Mouse (Mus musculus) neural tube, embryonic 13.5 days (tissue): ENCODE results near the gene Rps3. TPM values are rescaled to one million over a fixed set of nuclear protein-coding genes. Genes with fewer than 3 reads are reported as not detected.

Experiments
- ATAC-seq: fragments of 200-750 bp; cut with Nextera tagmentation; 2 replicates; pipeline ENCODE4 v1.8.0; 2017; ENCODE audit warnings: low read depth, mild to moderate bottlenecking, moderate TSS enrichment, moderate library complexity
- H3K27ac ChIP-seq: fragments of 300-500 bp; sonication (generic); replicated peaks from 2 replicates; pipeline ENCODE4 v1.5.1; 2015; ENCODE audit warnings: moderate library complexity, mild to moderate bottlenecking, inconsistent platforms
- H3K27me3 ChIP-seq: fragments of 300-500 bp; sonication (generic); 2 replicates; pipeline ENCODE4 v1.6.1; 2015; ENCODE audit warnings: mild to moderate bottlenecking, inconsistent platforms
- H3K36me3 ChIP-seq: fragments of 300-500 bp; sonication (generic); 2 replicates; pipeline ENCODE4 v1.6.1; 2015; ENCODE audit warnings: mild to moderate bottlenecking, inconsistent platforms
- H3K4me1 ChIP-seq: fragments of 300-500 bp; sonication (generic); replicated peaks from 2 replicates; pipeline ENCODE4 v1.6.1; 2015; ENCODE audit warnings: inconsistent platforms
- H3K4me2 ChIP-seq: fragments of 300-500 bp; sonication (generic); 2 replicates; pipeline ENCODE4 v1.6.1; 2015; ENCODE audit warnings: inconsistent platforms, mild to moderate bottlenecking, moderate library complexity
- H3K4me3 ChIP-seq: fragments of 300-500 bp; sonication (generic); 2 replicates; pipeline ENCODE4 v1.5.1; 2015; ENCODE audit warnings: mild to moderate bottlenecking, inconsistent platforms
- H3K9ac ChIP-seq: fragments of 300-500 bp; sonication (generic); 2 replicates; pipeline ENCODE4 v1.6.1; 2015; ENCODE audit warnings: moderate library complexity, mild to moderate bottlenecking, inconsistent platforms
- H3K9me3 ChIP-seq: fragments of 300-500 bp; sonication (generic); 2 replicates; pipeline ENCODE4 v1.6.1; 2016; ENCODE audit warnings: inconsistent platforms
- WGBS: fragments of 180-500 bp; shearing (Covaris S2); methylation state at CpG from one replicate; pipeline ENCODE4 v1.1.7; 2015; 5-methylcytosine and 5-hydroxymethylcytosine counted together
- polyA plus RNA-seq: library from polyadenylated mRNA; unstranded; fragments of >200 nt; fragmentation: Nextera tagmentation; extraction: Ambion mirVana; gene quantifications from 2 replicates; pipeline ENCODE4 v1.2.1, GENCODE M21; 2015

Gene Rps3
- polyA plus RNA-seq, 1 experiment from 2014 or later, result 540 TPM

DNA sequence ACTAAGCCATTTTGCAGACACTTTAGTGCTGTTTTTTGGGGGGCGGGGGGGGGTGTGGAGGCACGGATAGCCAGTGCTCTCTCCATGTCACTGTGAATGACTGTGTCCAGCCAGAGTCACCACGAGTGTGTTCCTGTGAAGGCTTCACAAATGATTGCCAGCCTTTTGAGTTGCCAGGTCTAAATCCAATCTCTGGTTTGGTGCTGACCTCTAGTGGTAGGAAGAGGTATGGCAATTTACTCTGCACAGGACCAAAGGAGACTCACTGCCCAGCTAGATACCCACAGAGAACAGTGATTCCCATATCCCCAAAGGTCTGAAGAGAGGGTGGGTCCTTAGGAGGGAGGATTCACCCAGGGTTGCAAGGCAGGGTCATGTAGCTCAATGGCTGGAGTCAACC, 32.8 kb downstream of the Rps3 start:
- Histone ChIP-seq H3K4me3 (no peak overlapping the region), H3K9me3 (no peaks in the 10 kb centered on the region), H3K36me3 (peaks cover 29% of the 10 kb centered on the region), H3K27me3 (no peaks in the 10 kb centered on the region), H3K27ac (no peak overlapping the region), H3K4me2 (no peak overlapping the region), H3K9ac (no peak overlapping the region), H3K4me1 (peaks cover 46% of the 10 kb centered on the region)
- 1% methylated on average over 3 of the region's 3 CpGs for WGBS
- peak; percentile 20; the same call in 1 of the 2 replicates for ATAC-seq

DNA sequence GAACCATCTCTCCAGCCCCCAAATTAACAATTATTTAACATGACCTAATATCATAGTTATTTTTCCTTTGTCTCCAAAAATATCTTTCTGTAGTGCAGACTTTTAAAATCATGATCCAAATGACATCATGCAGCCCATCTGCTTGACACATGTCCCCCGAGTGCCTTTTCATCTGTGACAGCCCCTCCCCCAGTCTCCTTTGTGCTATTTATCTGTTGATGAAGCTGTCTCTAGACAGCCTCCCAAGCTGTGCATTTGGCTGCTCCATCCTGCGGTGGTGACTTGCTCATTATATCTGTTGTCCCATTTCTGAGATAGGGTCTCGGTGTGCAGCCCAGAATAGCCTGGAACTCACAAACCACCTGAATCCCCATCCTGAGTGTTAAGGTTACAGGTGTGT, 33.8 kb downstream of the Rps3 start:
- Histone ChIP-seq H3K9ac (no peak overlapping the region), H3K4me2 (no peak overlapping the region), H3K4me1 (peaks cover 53% of the 10 kb centered on the region), H3K27me3 (no peaks in the 10 kb centered on the region), H3K4me3 (no peak overlapping the region), H3K9me3 (no peaks in the 10 kb centered on the region), H3K36me3 (peaks cover 24% of the 10 kb centered on the region), H3K27ac (peak overlapping the region; percentile 75)
- ATAC-seq, result peak; percentile 33; the same call in 1 of the 2 replicates
- WGBS, result 24% methylated on average over 3 of the region's 3 CpGs

DNA sequence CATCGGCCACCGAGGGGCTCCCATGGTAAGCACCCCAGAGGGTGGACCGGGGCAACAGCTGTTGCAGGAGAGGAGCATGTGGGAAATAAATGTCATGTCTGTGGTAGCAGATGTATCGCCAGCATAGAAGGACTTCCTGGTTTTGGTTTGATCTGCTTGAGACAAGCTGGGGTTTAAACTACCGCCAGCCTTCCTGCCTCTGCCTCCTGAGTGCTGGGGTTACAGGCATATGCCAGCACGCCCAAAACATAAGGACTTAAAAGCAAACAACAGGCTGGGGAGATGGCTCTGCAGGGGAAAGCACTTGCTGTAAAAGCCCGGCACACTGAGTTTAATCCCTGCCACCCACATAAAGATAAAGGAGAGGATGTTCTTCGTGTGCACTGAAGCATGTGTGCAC, 34.5 kb downstream of the Rps3 start:
- Histone ChIP-seq H3K4me1 (peaks cover 53% of the 10 kb centered on the region), H3K4me2 (no peak overlapping the region), H3K9ac (no peak overlapping the region), H3K27me3 (no peaks in the 10 kb centered on the region), H3K27ac (peak overlapping the region; percentile 75), H3K36me3 (peaks cover 22% of the 10 kb centered on the region), H3K4me3 (no peak overlapping the region), H3K9me3 (no peaks in the 10 kb centered on the region)
- 38% methylated on average over 8 of the region's 8 CpGs for WGBS
- no peak for ATAC-seq

DNA sequence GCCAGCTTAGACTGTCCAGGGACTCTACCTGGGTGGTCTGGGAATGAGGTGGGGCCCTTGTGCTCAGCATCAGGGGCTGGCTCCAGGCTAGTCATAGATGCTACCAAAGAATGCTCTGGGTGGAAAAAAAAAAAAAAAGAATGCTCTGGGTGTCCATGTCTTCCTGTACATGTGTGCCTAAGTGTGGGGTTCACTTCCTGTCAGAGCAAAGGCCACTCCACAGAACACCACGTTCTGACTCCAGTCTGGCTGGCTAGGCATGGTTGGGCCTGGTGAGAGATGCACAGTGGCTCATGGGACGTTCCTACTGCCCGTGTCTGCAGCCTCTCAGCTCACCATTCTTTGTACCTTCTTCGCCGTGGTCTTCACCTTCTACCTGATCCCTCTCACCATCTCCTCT, 34.9 kb downstream of the Rps3 start:
- Histone ChIP-seq H3K9me3 (no peaks in the 10 kb centered on the region), H3K9ac (peak overlapping the region; percentile 32; the same call in 1 of the 2 replicates), H3K27me3 (no peaks in the 10 kb centered on the region), H3K36me3 (peaks cover 17% of the 10 kb centered on the region), H3K4me1 (peaks cover 53% of the 10 kb centered on the region), H3K4me2 (no peak overlapping the region), H3K4me3 (no peak overlapping the region), H3K27ac (peak overlapping the region; percentile 75)
- WGBS, result 75% methylated on average over 5 of the region's 5 CpGs
- no peak for ATAC-seq

DNA sequence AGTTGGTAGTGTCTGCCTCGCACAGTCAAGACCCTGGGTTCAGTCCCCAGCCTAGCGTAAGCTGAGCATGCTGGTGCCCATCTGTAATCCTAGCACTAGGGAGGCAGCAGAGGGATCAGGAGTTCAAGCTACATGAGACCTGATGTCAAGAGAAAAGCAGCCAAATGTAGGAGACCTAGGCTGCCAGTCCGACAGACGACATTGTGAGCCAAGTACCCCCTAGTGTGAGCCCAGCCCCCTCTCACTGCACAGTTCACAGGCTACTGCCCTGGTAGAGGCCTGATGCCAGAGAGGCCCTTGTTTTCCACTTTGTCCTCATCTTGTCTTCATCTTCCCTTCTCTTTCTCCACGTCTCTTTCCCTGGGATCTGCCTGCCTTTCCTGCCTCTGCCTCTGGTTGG, 36.2 kb downstream of the Rps3 start:
- peak overlapping the region; percentile 56 for H3K27ac ChIP-seq
- H3K4me3 ChIP-seq, result no peak overlapping the region
- H3K9me3 ChIP-seq, result no peaks in the 10 kb centered on the region
- 55% methylated on average over 5 of the region's 5 CpGs for WGBS
- H3K9ac ChIP-seq, result no peak overlapping the region; the same call in 1 of the 2 replicates
- ATAC-seq, result no peak
- H3K36me3 ChIP-seq, result peaks cover 12% of the 10 kb centered on the region; the same call in 1 of the 2 replicates
- H3K4me2 ChIP-seq, result no peak overlapping the region
- peaks cover 64% of the 10 kb centered on the region for H3K4me1 ChIP-seq
- H3K27me3 ChIP-seq, result no peaks in the 10 kb centered on the region

DNA sequence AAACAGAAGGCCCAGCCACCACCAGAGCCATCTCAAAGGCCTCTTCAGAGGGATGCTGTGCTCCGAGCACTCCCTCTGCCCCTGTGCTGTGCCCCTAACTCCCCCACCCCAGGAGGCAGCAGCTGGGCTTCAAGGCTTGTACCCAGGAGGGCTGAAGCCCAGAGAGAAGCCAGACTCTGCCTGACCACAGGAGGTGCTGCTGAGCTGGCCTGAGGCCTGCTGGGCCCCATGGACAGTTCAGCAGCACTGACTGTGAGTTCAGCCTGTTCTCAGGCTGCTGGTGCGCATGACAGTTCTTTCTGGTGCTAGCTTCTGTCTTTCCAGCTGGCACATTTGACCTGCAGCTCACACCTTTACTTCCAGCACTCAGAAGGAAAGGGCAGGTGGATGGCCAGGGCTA, 37.7 kb downstream of the Rps3 start:
- Histone ChIP-seq H3K4me1 (peaks cover 76% of the 10 kb centered on the region), H3K36me3 (peaks cover 22% of the 10 kb centered on the region), H3K27me3 (no peaks in the 10 kb centered on the region), H3K4me3 (no peak overlapping the region), H3K4me2 (no peak overlapping the region), H3K9ac (0 out of 2 replicates have a peak overlapping the region, but pooled peaks have one; percentile 41), H3K27ac (peak overlapping the region; percentile 49), H3K9me3 (no peaks in the 10 kb centered on the region)
- no peak for ATAC-seq
- WGBS, result 71% methylated on average over 2 of the region's 2 CpGs

DNA sequence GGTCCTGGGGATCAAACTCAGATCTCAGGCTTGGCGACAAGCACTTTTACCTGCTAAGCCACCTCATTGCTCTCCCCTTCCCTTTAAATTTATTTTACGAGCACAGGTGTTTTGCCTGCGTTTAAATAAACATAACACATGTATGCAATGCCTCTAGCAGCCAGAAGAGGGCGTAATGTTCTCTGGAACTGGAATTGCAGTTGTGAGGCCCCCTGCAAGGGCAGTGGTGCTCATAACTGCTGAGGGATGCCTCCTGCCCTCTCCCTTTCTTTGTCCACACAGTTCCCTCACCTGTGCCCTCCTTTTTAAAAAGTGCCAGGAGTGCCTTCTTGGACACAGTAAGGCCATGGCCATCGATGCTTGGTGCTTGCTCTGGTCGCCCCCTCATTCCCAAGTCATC, 39.5 kb downstream of the Rps3 start:
- no peak for ATAC-seq
- H3K27ac ChIP-seq, result no peak overlapping the region
- no peak overlapping the region for H3K9ac ChIP-seq
- H3K36me3 ChIP-seq, result peaks cover 22% of the 10 kb centered on the region
- H3K9me3 ChIP-seq, result no peaks in the 10 kb centered on the region
- 66% methylated on average over 6 of the region's 6 CpGs for WGBS
- H3K4me2 ChIP-seq, result no peak overlapping the region
- H3K4me1 ChIP-seq, result peaks cover 62% of the 10 kb centered on the region
- no peak overlapping the region for H3K4me3 ChIP-seq
- no peaks in the 10 kb centered on the region for H3K27me3 ChIP-seq

DNA sequence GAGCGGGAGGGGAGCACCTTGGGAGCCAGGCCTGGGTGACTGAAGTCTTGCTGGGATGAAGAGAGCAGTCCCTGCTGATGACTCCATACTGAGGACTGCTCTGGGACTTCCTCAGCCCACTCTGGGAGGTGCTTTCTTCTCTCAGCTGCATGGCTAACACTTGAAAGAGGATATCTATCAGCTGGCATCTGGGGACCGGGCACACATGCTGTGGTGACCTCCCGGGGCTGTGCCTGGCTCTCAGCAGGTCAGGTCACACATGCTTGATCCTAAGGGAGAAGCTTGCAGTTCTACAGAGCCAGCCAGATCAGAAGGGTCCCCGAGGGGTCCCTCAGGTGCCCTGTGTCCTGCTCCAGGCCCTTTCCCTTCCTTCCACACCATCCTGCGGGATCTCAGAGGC, 40.4 kb downstream of the Rps3 start:
- WGBS, result 66% methylated on average over 5 of the region's 5 CpGs
- Histone ChIP-seq H3K27ac (peak overlapping the region; percentile 64; the same call in 1 of the 2 replicates), H3K9me3 (no peaks in the 10 kb centered on the region), H3K36me3 (peaks cover 26% of the 10 kb centered on the region), H3K4me3 (no peak overlapping the region), H3K4me1 (peaks cover 54% of the 10 kb centered on the region), H3K4me2 (no peak overlapping the region), H3K9ac (peak overlapping the region; percentile 8; the same call in 1 of the 2 replicates), H3K27me3 (no peaks in the 10 kb centered on the region)
- no peak for ATAC-seq

DNA sequence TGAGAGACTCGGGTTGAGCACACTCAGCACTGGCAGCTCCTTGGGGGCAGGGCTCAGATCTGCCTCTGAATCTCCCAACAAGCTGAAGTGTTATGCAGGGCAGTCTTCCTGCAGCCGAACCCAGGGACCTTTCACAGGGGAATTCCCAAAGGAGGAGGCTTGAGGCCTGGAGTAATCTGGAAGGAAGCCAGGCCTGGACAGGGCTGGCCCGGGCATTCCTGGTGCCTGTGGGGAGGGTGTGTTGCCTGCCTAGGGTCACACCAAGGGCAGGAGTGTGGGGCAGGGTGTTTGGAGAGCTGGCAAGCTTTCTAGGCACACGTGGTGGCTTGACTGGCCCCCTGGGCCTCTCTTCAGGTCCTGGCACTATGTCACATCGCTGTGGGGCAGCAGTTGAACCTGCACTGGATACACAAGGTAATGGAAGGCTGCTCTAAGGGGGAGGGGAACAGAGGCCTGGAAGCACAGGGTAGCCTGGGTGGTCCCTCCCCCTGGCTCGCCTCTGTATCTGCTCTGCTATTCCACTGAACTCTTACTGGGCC, 41.9 kb downstream of the Rps3 start:
- WGBS, result 22% methylated on average over 6 of the region's 6 CpGs
- Histone ChIP-seq H3K9ac (0 out of 2 replicates have a peak overlapping the region, but pooled peaks have one; percentile 8), H3K9me3 (no peaks in the 10 kb centered on the region)

DNA sequence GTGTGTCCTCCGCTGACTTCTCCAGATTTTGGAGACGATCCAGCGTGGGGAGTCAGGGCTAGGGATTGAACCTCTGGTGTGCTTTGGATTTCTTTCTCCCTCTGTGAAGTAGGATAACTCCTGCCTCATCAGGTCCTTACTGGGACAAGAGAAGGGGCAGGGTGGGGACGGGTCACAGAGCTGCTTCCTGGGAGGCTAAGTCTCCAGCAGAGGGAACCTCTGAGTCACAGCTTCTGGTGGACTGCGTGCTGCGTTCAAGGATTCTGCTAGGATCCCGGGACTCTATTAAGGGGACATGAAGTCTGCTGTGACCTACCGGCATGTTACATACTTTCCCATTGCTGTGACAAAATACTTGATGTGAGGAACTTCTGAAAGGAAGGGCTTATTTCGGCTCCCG, 44.7 kb downstream of the Rps3 start:
- peaks cover 28% of the 10 kb centered on the region for H3K36me3 ChIP-seq
- peaks cover 50% of the 10 kb centered on the region for H3K4me1 ChIP-seq
- H3K4me2 ChIP-seq, result no peak overlapping the region
- no peak overlapping the region for H3K27ac ChIP-seq
- H3K9ac ChIP-seq, result no peak overlapping the region
- WGBS, result 74% methylated on average over 10 of the region's 10 CpGs
- no peaks in the 10 kb centered on the region for H3K9me3 ChIP-seq
- ATAC-seq, result no peak
- no peaks in the 10 kb centered on the region for H3K27me3 ChIP-seq
- H3K4me3 ChIP-seq, result no peak overlapping the region

More for the DNA sequence above, 41.9 kb downstream of the Rps3 start:
- Histone ChIP-seq H3K4me1 (peaks cover 46% of the 10 kb centered on the region), H3K27ac (peak overlapping the region; percentile 59), H3K36me3 (peaks cover 32% of the 10 kb centered on the region), H3K4me3 (no peak overlapping the region), H3K4me2 (no peak overlapping the region), H3K27me3 (no peaks in the 10 kb centered on the region)
- no peak; the same call in 1 of the 2 replicates for ATAC-seq

DNA sequence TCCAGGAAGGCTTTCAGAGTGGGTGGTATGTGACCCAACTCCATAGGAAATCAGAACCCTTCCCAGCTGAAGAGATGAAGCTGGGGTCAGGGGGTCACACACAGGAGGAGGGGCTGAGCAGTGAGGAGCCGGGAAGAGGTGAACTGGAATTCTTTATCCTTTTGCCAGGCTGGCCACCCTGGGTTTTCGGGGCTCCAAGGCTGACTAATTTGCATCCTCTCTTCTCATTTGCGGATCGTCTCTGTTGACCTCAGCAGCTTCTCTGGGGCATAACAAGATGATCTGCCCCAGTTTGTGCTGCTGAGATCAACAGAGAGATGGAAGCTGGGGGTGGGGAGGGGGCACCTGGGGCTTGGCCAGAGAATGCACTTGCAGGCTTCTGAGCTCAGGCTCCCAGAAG, 47.0 kb downstream of the Rps3 start:
- peaks cover 45% of the 10 kb centered on the region for H3K4me1 ChIP-seq
- ATAC-seq, result no peak
- no peaks in the 10 kb centered on the region for H3K27me3 ChIP-seq
- H3K27ac ChIP-seq, result peak overlapping the region; percentile 1; the same call in 1 of the 2 replicates
- no peak overlapping the region for H3K9ac ChIP-seq
- H3K36me3 ChIP-seq, result peaks cover 15% of the 10 kb centered on the region; the same call in 1 of the 2 replicates
- H3K9me3 ChIP-seq, result no peaks in the 10 kb centered on the region
- H3K4me3 ChIP-seq, result no peak overlapping the region
- 11% methylated on average over 4 of the region's 4 CpGs for WGBS
- no peak overlapping the region for H3K4me2 ChIP-seq

DNA sequence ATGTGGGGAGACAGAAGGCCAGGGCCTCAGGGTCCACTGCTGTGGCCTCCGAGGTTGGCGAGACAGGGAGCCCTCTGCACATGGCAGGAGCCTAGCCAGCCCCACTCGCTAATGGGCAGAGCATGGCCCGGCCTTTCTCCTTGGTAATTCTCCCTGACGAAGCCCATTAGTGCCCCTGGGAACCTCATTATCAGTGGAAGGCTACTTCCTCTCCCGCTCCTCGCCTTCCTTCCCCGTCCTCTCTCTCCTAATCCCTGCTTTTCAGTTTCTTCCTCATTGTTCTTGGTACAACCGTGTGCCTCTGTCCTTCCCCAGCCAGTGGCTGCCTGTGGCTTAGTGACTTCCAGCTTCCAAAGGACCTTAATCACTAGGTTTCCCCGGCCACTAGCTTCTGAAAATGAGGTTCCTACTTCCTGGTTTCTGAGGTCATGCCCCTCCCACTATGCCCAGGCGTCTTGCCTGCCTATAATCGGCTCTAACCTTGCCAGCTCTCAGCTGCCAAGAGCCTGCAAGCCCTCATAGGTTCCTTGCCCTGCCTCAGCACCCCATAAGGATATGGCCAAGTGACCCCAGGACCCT, 48.8 kb downstream of the Rps3 start:
- Histone ChIP-seq H3K27ac (peak overlapping the region; percentile 39; the same call in 1 of the 2 replicates), H3K9me3 (no peaks in the 10 kb centered on the region), H3K9ac (no peak overlapping the region), H3K27me3 (no peaks in the 10 kb centered on the region), H3K4me1 (peaks cover 42% of the 10 kb centered on the region), H3K36me3 (0 out of 2 replicates have a peak, but pooled peaks cover 9% of the 10 kb centered on the region), H3K4me2 (no peak overlapping the region), H3K4me3 (no peak overlapping the region)
- WGBS, result 39% methylated on average over 12 of the region's 12 CpGs
- ATAC-seq, result no peak
